Mouse (Mus musculus) ES-E14 (cell line): ENCODE data around the gene Olfr294. TPM values are rescaled to one million over a fixed set of nuclear protein-coding genes. Genes with fewer than 3 reads are reported as not detected.

Experiments used
- DNase-seq: peaks from one replicate; pipeline ENCODE4 v3.0.0-alpha.2; 2013; ENCODE audit warnings: low read depth, low spot score
- H3K27ac ChIP-seq: 2 replicates; pipeline ENCODE4 v1.5.1; 2012; ENCODE audit warnings: low read depth, mild to moderate bottlenecking, low read length, moderate library complexity, mixed read lengths; ENCODE audit not compliant: poor library complexity, insufficient read depth, severe bottlenecking
- H3K36me3 ChIP-seq: 2 replicates; pipeline ENCODE4 v1.6.1; 2012; ENCODE audit warnings: mild to moderate bottlenecking, low read length, moderate library complexity, mixed read lengths; ENCODE audit not compliant: control insufficient read depth, poor library complexity, insufficient read depth, severe bottlenecking
- H3K4me1 ChIP-seq, 2 experiments: fragments of 150-350 bp in 1 of 2; sonication (generic) in 1 of 2; 2 replicates each; pipeline ENCODE4 v1.6.1; 2012; ENCODE audit warnings: low read length in 2 of 2, mild to moderate bottlenecking in 1 of 2, mixed read lengths in 1 of 2; ENCODE audit not compliant: control insufficient read depth in 2 of 2, insufficient read depth in 2 of 2, poor library complexity in 1 of 2
- H3K4me3 ChIP-seq, 2 experiments: fragments of 150-350 bp in 1 of 2; sonication (generic) in 1 of 2; 2 replicates each; pipeline ENCODE4 v1.5.1; 2012; ENCODE audit warnings: low read length in 2 of 2, low read depth in 1 of 2, mild to moderate bottlenecking in 1 of 2, mixed read lengths in 1 of 2; ENCODE audit not compliant: insufficient read depth in 1 of 2, poor library complexity in 1 of 2, severe bottlenecking in 1 of 2
- H3K9ac ChIP-seq: 2 replicates; pipeline ENCODE4 v1.6.1; 2012; ENCODE audit warnings: low read depth, mild to moderate bottlenecking, low read length, mixed read lengths; ENCODE audit not compliant: poor library complexity, insufficient read depth, severe bottlenecking
- H3K9me3 ChIP-seq: fragments of 150-350 bp; sonication (generic); 2 replicates; pipeline ENCODE4 v1.6.1; 2012; ENCODE audit warnings: low read depth, mild to moderate bottlenecking, low read length; ENCODE audit not compliant: control insufficient read depth, insufficient read depth
- CHD2 ChIP-seq: IDR thresholded peaks from 2 replicates; pipeline ENCODE4 v1.6.1; 2014; ENCODE audit warnings: mild to moderate bottlenecking, low read depth, low read length, inconsistent platforms
- HCFC1 ChIP-seq: IDR thresholded peaks from 2 replicates; pipeline ENCODE4 v1.6.1; 2012; ENCODE audit warnings: low read length, inconsistent platforms, borderline replicate concordance; ENCODE audit not compliant: insufficient read depth
- MAFK ChIP-seq: IDR thresholded peaks from 2 replicates; pipeline ENCODE4 v1.6.1; 2014; ENCODE audit warnings: mild to moderate bottlenecking, low read depth, low read length, inconsistent platforms; ENCODE audit not compliant: insufficient read depth
- ZC3H11A ChIP-seq: IDR thresholded peaks from 2 replicates; pipeline ENCODE4 v1.6.1; 2012; ENCODE audit warnings: low read depth, mild to moderate bottlenecking, inconsistent platforms, low read length, borderline replicate concordance
- ZNF384 ChIP-seq: IDR thresholded peaks from 2 replicates; pipeline ENCODE4 v1.6.1; 2012; ENCODE audit warnings: low read depth, low read length, inconsistent platforms
- in situ Hi-C, 2 experiments: fragments of 600-800 bp; cut with MboI; formaldehyde crosslinking; loops; one replicate each; pipeline ENCODE4 v1.15.1; 2025; ENCODE audit warnings: low sequenced_read_pairs in 2 of 2, inconsistent platforms in 1 of 2; ENCODE audit not compliant: unreplicated experiment in 2 of 2
- total RNA-seq: library from RNA; depleted of rRNA; stranded (reverse); fragments of 300-350 nt; gene quantifications from 2 replicates; pipeline ENCODE4 v1.2.3, GENCODE M21; 2012; rRNA removed

Olfr294 gene
- not detected in 2 replicates for total RNA-seq

- Histone ChIP-seq H3K27ac (no peak within 1 kb of the TSS), H3K36me3 (no peaks in the 10 kb centered on the region), H3K9ac (no peak within 1 kb of the TSS), H3K4me1 (no peaks in the 10 kb centered on the region), H3K4me3 (no peak within 1 kb of the TSS), H3K9me3 (no peaks in the 10 kb centered on the region)
- in situ Hi-C loops: no loop called here
- no peak for DNase-seq
- no peak for TF ChIP-seq ZC3H11A
- no peak for TF ChIP-seq CHD2
- TF ChIP-seq ZNF384: no peak
- TF ChIP-seq MAFK: no peak
- TF ChIP-seq HCFC1: no peak
Measured at GRCm38 (mm10) chr7:86616543-86616942, at the start of gene Olfr294. Olfr294 (minus strand) TSS chr7:86616643.

GRCm38 (mm10) chr7:86648761-86649160, 32.3 kb upstream of the Olfr294 start, which contains the start of gene Olfr293:
Olfr293 (plus strand) TSS chr7:86649061.
- TF ChIP-seq HCFC1 (no peak), CHD2 (no peak)
- no peaks in the 10 kb centered on the region for H3K9me3 ChIP-seq
- no peaks in the 10 kb centered on the region for H3K36me3 ChIP-seq
- no peak within 1 kb of the TSS for H3K9ac ChIP-seq
- no peak within 1 kb of the TSS for H3K4me3 ChIP-seq
- DNase-seq: no peak
- no peaks in the 10 kb centered on the region for H3K4me1 ChIP-seq
- in situ Hi-C loops: no loop called here
- H3K27ac ChIP-seq: no peak within 1 kb of the TSS

GRCm38 (mm10) chr7:86583562-86583961, 32.9 kb downstream of the Olfr294 start, which contains the start of gene Olfr295:
Olfr295 (plus strand) TSS chr7:86583862.
- no peaks in the 10 kb centered on the region for H3K36me3 ChIP-seq
- no peak for DNase-seq
- H3K9me3 ChIP-seq: no peaks in the 10 kb centered on the region
- H3K4me1 ChIP-seq: no peaks in the 10 kb centered on the region
- in situ Hi-C loops: no loop called here
- TF ChIP-seq MAFK (no peak), ZC3H11A (no peak), ZNF384 (no peak), HCFC1 (no peak), CHD2 (no peak)
- no peak within 1 kb of the TSS for H3K27ac ChIP-seq
- no peak within 1 kb of the TSS for H3K9ac ChIP-seq
- no peak within 1 kb of the TSS for H3K4me3 ChIP-seq

Other genes with a start within 250 kb of the Olfr294 start
- gene Olfr305, start 249.7 kb downstream of the Olfr294 start, total RNA-seq: not detected in 2 replicates
- not detected in 2 replicates for gene Olfr304, start 230.0 kb downstream of the Olfr294 start, total RNA-seq
- gene Olfr303, start 218.9 kb downstream of the Olfr294 start, total RNA-seq: not detected in 2 replicates
- not detected in 2 replicates for gene Olfr301, start 212.8 kb downstream of the Olfr294 start, total RNA-seq
- gene Olfr299, start 156.7 kb downstream of the Olfr294 start, total RNA-seq: not detected in 2 replicates
- gene Olfr298, start 124.2 kb downstream of the Olfr294 start, total RNA-seq: not detected in 2 replicates
- gene Olfr297, start 96.7 kb downstream of the Olfr294 start, total RNA-seq: not detected in 2 replicates
- not detected in 2 replicates for gene Olfr295, start 32.8 kb downstream of the Olfr294 start, total RNA-seq
- gene Olfr293, start 32.4 kb upstream of the Olfr294 start, total RNA-seq: 0.05 TPM in 1 of 2 replicates, not detected in the other
- gene Olfr292, start 71.7 kb upstream of the Olfr294 start, total RNA-seq: not detected in 2 replicates
- gene Folh1, start 159.3 kb upstream of the Olfr294 start, total RNA-seq: 0.45 and 0.69 TPM in 2 replicates
- not detected in 2 replicates for gene Vmn2r77, start 178.4 kb upstream of the Olfr294 start, total RNA-seq